Mouse (Mus musculus) layer of hippocampus, adult 9-10 months (tissue): ENCODE results near the gene Clgn.

Source experiments
- DNase-seq: peaks from one replicate; pipeline ENCODE4 v3.0.0; 2022; ENCODE audit warnings: low spot score

Gene Clgn

GRCm38 (mm10) chr8:83389316-83390005 lies at the start of gene Clgn:
Gene Clgn, plus strand, starts transcription at chr8:83389867.
- peak; percentile 32 for DNase-seq

- no peak for DNase-seq
These were observed 47.6 kb upstream of the Clgn start for GRCm38 (mm10) chr8:83342076-83342475.

- peak; percentile 20 for DNase-seq
These were observed 47.0 kb upstream of the Clgn start for GRCm38 (mm10) chr8:83342693-83343092.

- no peak for DNase-seq
These were observed 41.4 kb upstream of the Clgn start, which contains the start of gene Mgat4d for GRCm38 (mm10) chr8:83348263-83348662. Gene Mgat4d, plus strand, starts transcription at chr8:83348471.

GRCm38 (mm10) chr8:83351315-83351714 lies 38.4 kb upstream of the Clgn start:
- DNase-seq: no peak

GRCm38 (mm10) chr8:83363156-83363769 lies 26.4 kb upstream of the Clgn start:
- no peak for DNase-seq

- DNase-seq: no peak
These were observed 12.4 kb upstream of the Clgn start for GRCm38 (mm10) chr8:83377231-83377630.

- DNase-seq: no peak
These were observed 9.5 kb upstream of the Clgn start for GRCm38 (mm10) chr8:83380141-83380540.

- no peak for DNase-seq
These were observed 8.7 kb upstream of the Clgn start for GRCm38 (mm10) chr8:83381016-83381415.

- DNase-seq: no peak
These were observed 6.8 kb upstream of the Clgn start for GRCm38 (mm10) chr8:83382850-83383249.

- no peak for DNase-seq
These were observed 487 bp downstream of the Clgn start for GRCm38 (mm10) chr8:83390006-83390701.

GRCm38 (mm10) chr8:83392521-83392920 lies 2.9 kb downstream of the Clgn start:
- no peak for DNase-seq

- DNase-seq: no peak
These were observed 4.7 kb downstream of the Clgn start for GRCm38 (mm10) chr8:83394325-83394724.

GRCm38 (mm10) chr8:83396680-83397079 lies 7.0 kb downstream of the Clgn start:
- no peak for DNase-seq

GRCm38 (mm10) chr8:83397726-83398125 lies 8.1 kb downstream of the Clgn start:
- no peak for DNase-seq

GRCm38 (mm10) chr8:83405548-83405947 lies 15.9 kb downstream of the Clgn start:
- no peak for DNase-seq

GRCm38 (mm10) chr8:83406836-83407235 lies 17.2 kb downstream of the Clgn start:
- no peak for DNase-seq

- no peak for DNase-seq
These were observed 18.8 kb downstream of the Clgn start for GRCm38 (mm10) chr8:83408496-83408895.

GRCm38 (mm10) chr8:83416878-83417277 lies 27.2 kb downstream of the Clgn start:
- DNase-seq: no peak

GRCm38 (mm10) chr8:83417970-83418369 lies 28.3 kb downstream of the Clgn start:
- no peak for DNase-seq

- no peak for DNase-seq
These were observed 29.3 kb downstream of the Clgn start for GRCm38 (mm10) chr8:83418805-83419516.

GRCm38 (mm10) chr8:83421354-83421753 lies 31.7 kb downstream of the Clgn start:
- no peak for DNase-seq
